Comparison of ENCODE assay signal across 8 mouse cellular contexts in the genomic region with DNA sequence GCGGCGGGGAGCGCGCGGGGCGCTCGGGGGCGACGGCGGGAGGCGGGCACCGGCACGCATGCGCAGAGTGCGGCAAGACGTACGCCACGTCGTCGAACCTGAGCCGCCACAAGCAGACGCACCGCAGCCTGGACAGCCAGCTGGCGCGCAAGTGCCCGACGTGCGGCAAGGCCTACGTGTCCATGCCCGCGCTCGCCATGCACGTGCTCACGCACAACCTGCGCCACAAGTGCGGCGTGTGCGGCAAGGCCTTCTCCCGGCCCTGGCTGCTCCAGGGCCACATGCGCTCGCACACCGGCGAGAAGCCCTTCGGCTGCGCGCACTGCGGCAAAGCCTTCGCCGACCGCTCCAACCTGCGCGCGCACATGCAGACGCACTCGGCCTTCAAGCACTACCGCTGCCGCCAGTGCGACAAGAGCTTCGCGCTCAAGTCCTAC. TPM values are rescaled to one million over a fixed set of nuclear protein-coding genes. Genes with fewer than 3 reads are reported as not detected.
DNase-seq lines count a peak whose midpoint lies in the region; ATAC-seq and TF ChIP-seq lines count a peak whose summit lies in the region.

No protein-coding gene starts in this region.

- H3K9ac ChIP-seq in heart, embryonic 12.5 days = peak overlapping the region; percentile 41; the same call in 1 of the 2 replicates
- H3K9ac ChIP-seq in ES-E14 (ENCODE audit: insufficient read depth, low read depth, low read length, poor library complexity, severe bottlenecking) = peak overlapping the region; percentile 80
- peak overlapping the region; percentile 65 for H3K9ac ChIP-seq in embryonic facial prominence, embryonic 13.5 days
- no peak overlapping the region for H3K9ac ChIP-seq in intestine, postnatal 0 days (ENCODE audit: low read depth, low read length)
- H3K9ac ChIP-seq in neural tube, embryonic 11.5 days (ENCODE audit: low read length) = no peak overlapping the region; the same call in 1 of the 2 replicates

- peaks cover 88% of the 10 kb centered on the region for H3K27me3 ChIP-seq in heart, embryonic 12.5 days (replicated peaks)
- H3K27me3 ChIP-seq in embryonic facial prominence, embryonic 13.5 days = peaks cover 98% of the 10 kb centered on the region
- H3K27me3 ChIP-seq in intestine, postnatal 0 days (replicated peaks; ENCODE audit: control insufficient read depth, insufficient read depth, low read length) = peaks cover 55% of the 10 kb centered on the region
- peaks cover 27% of the 10 kb centered on the region for H3K27me3 ChIP-seq in neural tube, embryonic 11.5 days (ENCODE audit: control insufficient read depth, insufficient read depth, low read length)

- no peak overlapping the region for H3K27ac ChIP-seq in heart, embryonic 12.5 days (ENCODE audit: poor library complexity, severe bottlenecking)
- H3K27ac ChIP-seq in ES-E14 (ENCODE audit: insufficient read depth, low read depth, low read length, poor library complexity, severe bottlenecking) = no peak overlapping the region; the same call in 1 of the 2 replicates
- no peak overlapping the region for H3K27ac ChIP-seq in embryonic facial prominence, embryonic 13.5 days
- no peak overlapping the region for H3K27ac ChIP-seq in intestine, postnatal 0 days (ENCODE audit: low read depth, low read length)
- H3K27ac ChIP-seq in neural tube, embryonic 11.5 days (ENCODE audit: low read depth, low read length) = peak overlapping the region; percentile 30; the same call in 1 of the 2 replicates

- 5% methylated on average over 60 of the region's 60 CpGs for WGBS in heart, embryonic 12.5 days
- 4% methylated on average over 50 of the region's 60 CpGs for WGBS in embryonic facial prominence, embryonic 13.5 days
- WGBS in intestine, postnatal 0 days = 1% methylated on average over 55 of the region's 60 CpGs
- under 1% methylated on average over 54 of the region's 60 CpGs for WGBS in neural tube, embryonic 11.5 days

- no peaks in the 10 kb centered on the region; the same call in 1 of the 2 replicates for H3K9me3 ChIP-seq in heart, embryonic 12.5 days (replicated peaks)
- H3K9me3 ChIP-seq in ES-E14 (ENCODE audit: control insufficient read depth, insufficient read depth, low read depth, low read length) = no peaks in the 10 kb centered on the region
- H3K9me3 ChIP-seq in embryonic facial prominence, embryonic 13.5 days = no peaks in the 10 kb centered on the region
- no peaks in the 10 kb centered on the region for H3K9me3 ChIP-seq in intestine, postnatal 0 days (ENCODE audit: control insufficient read depth)
- H3K9me3 ChIP-seq in neural tube, embryonic 11.5 days (ENCODE audit: control insufficient read depth, low read length) = no peaks in the 10 kb centered on the region

- peak overlapping the region; percentile 72 for H3K4me2 ChIP-seq in heart, embryonic 12.5 days
- H3K4me2 ChIP-seq in embryonic facial prominence, embryonic 13.5 days = peak overlapping the region; percentile 71
- peak overlapping the region; percentile 66 for H3K4me2 ChIP-seq in intestine, postnatal 0 days (replicated peaks; ENCODE audit: low read depth)
- peak overlapping the region; percentile 42 for H3K4me2 ChIP-seq in neural tube, embryonic 11.5 days (ENCODE audit: low read depth)

- peaks cover 15% of the 10 kb centered on the region for H3K4me1 ChIP-seq in heart, embryonic 12.5 days (replicated peaks)
- peaks cover 17 to 19% of the 10 kb centered on the region in 2 experiments for H3K4me1 ChIP-seq in ES-E14 (ENCODE audit: control insufficient read depth in 2 of 2, insufficient read depth in 2 of 2, low read length in 2 of 2, poor library complexity in 1 of 2)
- H3K4me1 ChIP-seq in embryonic facial prominence, embryonic 13.5 days = peaks cover 16% of the 10 kb centered on the region
- no peaks in the 10 kb centered on the region for H3K4me1 ChIP-seq in intestine, postnatal 0 days (replicated peaks; ENCODE audit: control insufficient read depth, insufficient read depth, low read length)
- H3K4me1 ChIP-seq in neural tube, embryonic 11.5 days (ENCODE audit: control insufficient read depth, insufficient read depth, low read length) = peaks cover 8% of the 10 kb centered on the region

- no peak for DNase-seq in heart, adult 11 months
- no peak for DNase-seq in ES-E14 (ENCODE audit: low read depth, low spot score)
- peak; percentile 61 for DNase-seq in neural tube, embryonic 11.5 days (ENCODE audit: low spot score)
- DNase-seq in thymus, postnatal 36 days = no peak
- no peak for DNase-seq in lung, postnatal 14 days

- in situ Hi-C loops in ES-E14 (cut with MboI; ENCODE audit: low sequenced_read_pairs in 2 of 2, unreplicated experiment in 2 of 2) = no loop called here

- peak overlapping the region; percentile 46 for H3K4me3 ChIP-seq in heart, embryonic 12.5 days
- peak overlapping the region; percentile 77 to 78 for H3K4me3 ChIP-seq in ES-E14 (ENCODE audit: insufficient read depth in 1 of 2, low read depth in 1 of 2, low read length in 2 of 2, poor library complexity in 1 of 2, severe bottlenecking in 1 of 2)
- H3K4me3 ChIP-seq in embryonic facial prominence, embryonic 13.5 days = peak overlapping the region; percentile 47
- H3K4me3 ChIP-seq in intestine, postnatal 0 days (ENCODE audit: low read depth, low read length) = peak overlapping the region; percentile 37
- peak overlapping the region; percentile 35 for H3K4me3 ChIP-seq in neural tube, embryonic 11.5 days (ENCODE audit: low read depth, low read length)

- no peaks in the 10 kb centered on the region for H3K36me3 ChIP-seq in heart, embryonic 12.5 days
- H3K36me3 ChIP-seq in ES-E14 (ENCODE audit: control insufficient read depth, insufficient read depth, low read length, poor library complexity, severe bottlenecking) = no peaks in the 10 kb centered on the region; the same call in 1 of the 2 replicates
- no peaks in the 10 kb centered on the region for H3K36me3 ChIP-seq in embryonic facial prominence, embryonic 13.5 days
- H3K36me3 ChIP-seq in intestine, postnatal 0 days (ENCODE audit: control insufficient read depth, insufficient read depth) = no peaks in the 10 kb centered on the region
- H3K36me3 ChIP-seq in neural tube, embryonic 11.5 days (ENCODE audit: control insufficient read depth, insufficient read depth, low read length) = no peaks in the 10 kb centered on the region

- TF ChIP-seq CTCF in intestine, postnatal 0 days (IDR thresholded peaks at IDR 0.05; ENCODE audit: low read depth) = no peak

- ATAC-seq in heart, embryonic 12.5 days (ENCODE audit: insufficient number of reproducible peaks, low FRiP score) = no peak
- no peak for ATAC-seq in embryonic facial prominence, embryonic 13.5 days (ENCODE audit: insufficient number of reproducible peaks, insufficient read depth, low FRiP score, low TSS enrichment, low read depth)
- ATAC-seq in intestine, postnatal 0 days = peak; percentile 32; the same call in 1 of the 2 replicates
- ATAC-seq in neural tube, embryonic 11.5 days (ENCODE audit: insufficient read depth, low FRiP score, low TSS enrichment) = no peak

TF ChIP-seq in ES-E14, 5 proteins besides CTCF, POLR2A, EP300 and RAD21:
- TF ChIP-seq ZNF384 (IDR thresholded peaks at IDR 0.05; ENCODE audit: low read depth, low read length) (no peak), HCFC1 (IDR thresholded peaks at IDR 0.05; ENCODE audit: borderline replicate concordance, insufficient read depth, low read length) (no peak), ZC3H11A (IDR thresholded peaks at IDR 0.05; ENCODE audit: borderline replicate concordance, low read depth, low read length) (no peak), CHD2 (IDR thresholded peaks at IDR 0.05; ENCODE audit: low read depth, low read length) (no peak), MAFK (IDR thresholded peaks at IDR 0.05; ENCODE audit: insufficient read depth, low read depth, low read length) (no peak)
TF ChIP-seq in ES-E14: peak in this region for 0.

RNA-seq across cellular contexts. Expression of gene Srxn1, which starts 11.9 kb away (rescaled TPM):
- polyA plus RNA-seq in heart, embryonic 12.5 days (2016; fragmentation: Nextera tagmentation; extraction: Ambion mirVana) = 9.4 and 9.6 TPM in 2 replicates
- 16.0 and 18.3 TPM in 2 replicates for total RNA-seq in ES-E14 (2012; rRNA removed)
- 9.7 and 10.6 TPM in 2 replicates for polyA plus RNA-seq in embryonic facial prominence, embryonic 13.5 days (2015; fragmentation: Nextera tagmentation; extraction: Ambion mirVana)
- 102 and 104 TPM in 2 replicates for polyA plus RNA-seq in intestine, postnatal 0 days (2015; fragmentation: Nextera tagmentation; extraction: Ambion mirVana)
- polyA plus RNA-seq in neural tube, embryonic 11.5 days (2014; fragmentation: Nextera tagmentation; extraction: Ambion mirVana) = 17.5 and 18.8 TPM in 2 replicates

RNA-seq across cellular contexts. Expression of gene Scrt2, which starts 12.0 kb away (rescaled TPM):
- polyA plus RNA-seq in heart, embryonic 12.5 days (2016; fragmentation: Nextera tagmentation; extraction: Ambion mirVana) = 0.08 TPM in 1 of 2 replicates, not detected in the other
- total RNA-seq in ES-E14 (2012; rRNA removed) = 0.04 and 0.37 TPM in 2 replicates
- polyA plus RNA-seq in embryonic facial prominence, embryonic 13.5 days (2015; fragmentation: Nextera tagmentation; extraction: Ambion mirVana) = 0.12 and 0.17 TPM in 2 replicates
- polyA plus RNA-seq in intestine, postnatal 0 days (2015; fragmentation: Nextera tagmentation; extraction: Ambion mirVana) = not detected in 2 replicates
- polyA plus RNA-seq in neural tube, embryonic 11.5 days (2014; fragmentation: Nextera tagmentation; extraction: Ambion mirVana) = 23.0 and 25.1 TPM in 2 replicates

RNA-seq across cellular contexts. Expression of gene Tcf15, which starts 50.0 kb away (rescaled TPM):
- 4.1 and 4.7 TPM in 2 replicates for polyA plus RNA-seq in heart, embryonic 12.5 days (2016; fragmentation: Nextera tagmentation; extraction: Ambion mirVana)
- total RNA-seq in ES-E14 (2012; rRNA removed) = 22.4 and 54.6 TPM in 2 replicates
- polyA plus RNA-seq in embryonic facial prominence, embryonic 13.5 days (2015; fragmentation: Nextera tagmentation; extraction: Ambion mirVana) = 3.7 and 4.1 TPM in 2 replicates
- 3.2 and 4.5 TPM in 2 replicates for polyA plus RNA-seq in intestine, postnatal 0 days (2015; fragmentation: Nextera tagmentation; extraction: Ambion mirVana)
- 40.9 and 41.0 TPM in 2 replicates for polyA plus RNA-seq in neural tube, embryonic 11.5 days (2014; fragmentation: Nextera tagmentation; extraction: Ambion mirVana)

Comparison
In these comparisons a context has a peak if more than half of its experiments do, and no peak if none do; other contexts are left out.
1. H3K9ac ChIP-seq: peak in heart, embryonic 12.5 days (single experiment), ES-E14 (single experiment) and embryonic facial prominence, embryonic 13.5 days (single experiment); none in intestine, postnatal 0 days (single experiment) and neural tube, embryonic 11.5 days (single experiment).
2. RNA of gene Scrt2, which starts 12.0 kb away (polyA plus RNA-seq): 23.0 to 25.1 TPM in neural tube, embryonic 11.5 days; 0.12 to 0.17 TPM in embryonic facial prominence, embryonic 13.5 days, 0.08 TPM in heart, embryonic 12.5 days and not detected in intestine, postnatal 0 days; every median in the first group is over 10 times any median in the second.
3. Peak in every context shown above with its lines, with median percentiles within 50 percentile points of each other: H3K4me2 ChIP-seq and H3K4me3 ChIP-seq.